Mouse (Mus musculus): Measurements from ENCODE around the gene Cgas. TPM values are rescaled to one million over a fixed set of nuclear protein-coding genes. Genes with fewer than 3 reads are reported as not detected.

Gene Cgas
- polyA plus RNA-seq, 1 experiment, result 1.8 TPM

DNA sequence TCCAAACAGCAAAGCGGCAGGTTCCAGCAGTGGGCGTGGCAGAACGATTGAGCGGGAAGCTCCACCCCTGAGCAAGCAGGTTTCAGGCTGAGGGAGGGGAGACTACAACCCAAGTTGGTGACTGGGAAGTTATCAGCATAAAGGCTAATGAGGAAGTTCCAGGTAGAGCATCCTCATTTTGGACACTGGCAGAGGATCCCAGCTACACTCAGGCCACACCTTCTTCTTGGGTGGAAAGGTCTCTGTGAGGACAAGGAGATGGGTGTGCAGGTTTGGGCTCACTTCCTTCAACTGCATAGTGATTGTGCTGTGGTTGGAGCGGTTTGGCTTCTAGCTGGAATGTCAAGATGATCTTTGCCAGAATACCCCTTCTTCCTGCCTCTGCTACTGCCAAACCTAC lies 53.1 kb downstream of the Cgas start:
- Histone ChIP-seq H3K79me3 (ENCODE audit: low read depth) (no peaks in the 10 kb centered on the region), H3K36me3 (ENCODE audit: control insufficient read depth, insufficient read depth) (no peaks in the 10 kb centered on the region), H3K79me2 (ENCODE audit: control insufficient read depth, insufficient read depth) (no peaks in the 10 kb centered on the region), H3K4me3 (ENCODE audit: insufficient read depth, poor library complexity, severe bottlenecking) (no peak overlapping the region), H3K27me3 (ENCODE audit: control insufficient read depth, insufficient read depth, insufficient read length) (no peaks in the 10 kb centered on the region), H3ac (ENCODE audit: control insufficient read depth, insufficient read length, low read depth) (no peak overlapping the region)
- TF ChIP-seq MAX (IDR thresholded peaks at IDR 0.05) (no peak), CTCF (IDR thresholded peaks at IDR 0.05; ENCODE audit: control insufficient read depth, insufficient read depth, insufficient read length) (no peak), USF1 (IDR thresholded peaks at IDR 0.05; ENCODE audit: low read depth) (no peak), MYOG (IDR thresholded peaks at IDR 0.05; ENCODE audit: control insufficient read depth, extremely low read depth, insufficient read length) (no peak), FOSL1 (IDR thresholded peaks at IDR 0.05; ENCODE audit: insufficient read depth, low read length, poor library complexity, severe bottlenecking) (no peak), CEBPB (IDR thresholded peaks at IDR 0.05; ENCODE audit: low read depth) (no peak), MYOD1 (IDR thresholded peaks at IDR 0.05; ENCODE audit: control insufficient read depth, insufficient read length, low read depth) (no peak)

DNA sequence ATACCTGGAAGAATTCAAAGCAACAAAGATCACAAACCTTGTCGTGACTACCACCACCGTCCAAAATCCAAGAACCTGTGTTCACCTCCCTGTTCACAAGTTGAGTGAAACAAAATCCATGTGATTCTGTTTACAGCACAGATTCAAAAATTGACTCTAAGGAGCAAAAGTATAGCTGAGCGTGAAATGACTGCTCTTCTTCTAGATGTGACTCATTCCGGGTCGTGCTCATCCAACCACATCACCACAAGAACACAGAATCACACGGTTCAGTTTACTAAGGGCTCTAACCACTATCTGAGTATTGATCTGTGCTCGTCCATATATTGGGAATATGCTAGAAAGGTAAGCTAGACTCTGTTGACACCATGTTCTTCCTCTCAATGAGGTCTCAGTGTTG lies 56.1 kb downstream of the Cgas start:
- H3K36me3 ChIP-seq (ENCODE audit: control insufficient read depth, insufficient read depth), result no peaks in the 10 kb centered on the region
- no peaks in the 10 kb centered on the region for H3K79me2 ChIP-seq (ENCODE audit: control insufficient read depth, insufficient read depth)
- no peak overlapping the region for H3K4me3 ChIP-seq (ENCODE audit: insufficient read depth, poor library complexity, severe bottlenecking)
- no peak overlapping the region for H3ac ChIP-seq (ENCODE audit: control insufficient read depth, insufficient read length, low read depth)
- TF ChIP-seq FOSL1 (IDR thresholded peaks at IDR 0.05; ENCODE audit: insufficient read depth, low read length, poor library complexity, severe bottlenecking) (no peak), MYOD1 (IDR thresholded peaks at IDR 0.05; ENCODE audit: control insufficient read depth, insufficient read length, low read depth) (no peak), CEBPB (IDR thresholded peaks at IDR 0.05; ENCODE audit: low read depth) (no peak), MAX (IDR thresholded peaks at IDR 0.05) (no peak), USF1 (IDR thresholded peaks at IDR 0.05; ENCODE audit: low read depth) (no peak), CTCF (IDR thresholded peaks at IDR 0.05; ENCODE audit: control insufficient read depth, insufficient read depth, insufficient read length) (no peak), MYOG (IDR thresholded peaks at IDR 0.05; ENCODE audit: control insufficient read depth, extremely low read depth, insufficient read length) (no peak)
- no peaks in the 10 kb centered on the region for H3K79me3 ChIP-seq (ENCODE audit: low read depth)
- H3K27me3 ChIP-seq (ENCODE audit: control insufficient read depth, insufficient read depth, insufficient read length), result no peaks in the 10 kb centered on the region

DNA sequence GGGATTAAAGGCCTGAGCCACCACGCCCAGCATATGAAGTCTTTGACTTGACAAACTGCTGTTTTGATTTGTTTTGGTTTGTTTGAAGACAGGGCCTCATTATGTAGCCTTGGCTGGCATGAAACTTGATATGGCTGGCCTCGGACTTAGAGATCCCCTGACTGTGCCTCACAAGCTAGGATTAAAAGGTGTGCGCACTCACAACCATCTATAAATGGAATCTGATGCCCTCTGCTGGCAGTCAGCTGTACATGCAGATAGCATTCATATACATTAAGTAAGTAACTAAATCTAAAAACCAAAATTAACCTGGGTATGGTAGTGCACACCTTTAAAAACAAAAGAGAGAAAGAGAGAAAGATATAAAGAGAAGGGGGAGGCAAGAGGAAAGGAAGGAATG lies 57.1 kb downstream of the Cgas start:
- H3K79me2 ChIP-seq (ENCODE audit: control insufficient read depth, insufficient read depth), result no peaks in the 10 kb centered on the region
- H3K4me3 ChIP-seq (ENCODE audit: insufficient read depth, poor library complexity, severe bottlenecking), result no peak overlapping the region

More for the DNA sequence above, 57.1 kb downstream of the Cgas start:
- no peaks in the 10 kb centered on the region for H3K27me3 ChIP-seq (ENCODE audit: control insufficient read depth, insufficient read depth, insufficient read length)
- no peak for TF ChIP-seq USF1 (IDR thresholded peaks at IDR 0.05; ENCODE audit: low read depth)
- no peak for TF ChIP-seq CTCF (IDR thresholded peaks at IDR 0.05; ENCODE audit: control insufficient read depth, insufficient read depth, insufficient read length)
- no peak for TF ChIP-seq MAX (IDR thresholded peaks at IDR 0.05)
- TF ChIP-seq CEBPB (IDR thresholded peaks at IDR 0.05; ENCODE audit: low read depth), result no peak
- TF ChIP-seq MYOD1 (IDR thresholded peaks at IDR 0.05; ENCODE audit: control insufficient read depth, insufficient read length, low read depth), result no peak
- TF ChIP-seq MYOG (IDR thresholded peaks at IDR 0.05; ENCODE audit: control insufficient read depth, extremely low read depth, insufficient read length), result no peak
- TF ChIP-seq FOSL1 (IDR thresholded peaks at IDR 0.05; ENCODE audit: insufficient read depth, low read length, poor library complexity, severe bottlenecking), result no peak
- H3K36me3 ChIP-seq (ENCODE audit: control insufficient read depth, insufficient read depth), result no peaks in the 10 kb centered on the region
- H3K79me3 ChIP-seq (ENCODE audit: low read depth), result no peaks in the 10 kb centered on the region
- H3ac ChIP-seq (ENCODE audit: control insufficient read depth, insufficient read length, low read depth), result no peak overlapping the region

Small RNA genes within 50 kb of the gene (microRNA-seq; reads per million reads assigned to microRNA genes)
- gene Gm26377 (ENCODE audit: borderline microRNAs expressed), result not detected

Other genes with a start within 250 kb of the Cgas start
- gene Gsta1, start 212.6 kb downstream of the Cgas start, polyA plus RNA-seq (2012; fragmentation: generic; extraction: Trizol), result 5.2 TPM
- gene Gm3776, start 186.1 kb downstream of the Cgas start, polyA plus RNA-seq (2012; fragmentation: generic; extraction: Trizol), result 0.76 TPM
- 0.33 TPM for gene Gm10639, start 153.3 kb downstream of the Cgas start, polyA plus RNA-seq (2012; fragmentation: generic; extraction: Trizol)
- not detected for gene Omt2a, start 128.4 kb downstream of the Cgas start, polyA plus RNA-seq (2012; fragmentation: generic; extraction: Trizol)
- not detected for gene Omt2b, start 115.6 kb downstream of the Cgas start, polyA plus RNA-seq (2012; fragmentation: generic; extraction: Trizol)
- gene Gsta2, start 87.4 kb downstream of the Cgas start, polyA plus RNA-seq (2012; fragmentation: generic; extraction: Trizol), result 0.09 TPM
- 0.34 TPM for gene Dppa5a, start 75.1 kb downstream of the Cgas start, polyA plus RNA-seq (2012; fragmentation: generic; extraction: Trizol)
- gene Ooep, start 64.5 kb downstream of the Cgas start, polyA plus RNA-seq (2012; fragmentation: generic; extraction: Trizol), result 0.02 TPM
- gene Ddx43, start 47.5 kb downstream of the Cgas start, polyA plus RNA-seq (2012; fragmentation: generic; extraction: Trizol), result not detected
- 11.2 TPM for gene Mto1, start 5.0 kb upstream of the Cgas start, polyA plus RNA-seq (2012; fragmentation: generic; extraction: Trizol)
- not detected for gene Gm17324, start 5.5 kb upstream of the Cgas start, polyA plus RNA-seq (2012; fragmentation: generic; extraction: Trizol)
- gene Eef1a1, start 45.9 kb upstream of the Cgas start, polyA plus RNA-seq (2012; fragmentation: generic; extraction: Trizol), result 7,691 TPM
- gene Slc17a5, start 144.8 kb upstream of the Cgas start, polyA plus RNA-seq (2012; fragmentation: generic; extraction: Trizol), result 3.7 TPM
- gene Cd109, start 172.3 kb upstream of the Cgas start, polyA plus RNA-seq (2012; fragmentation: generic; extraction: Trizol), result 5.9 TPM